Mouse (Mus musculus) lung, embryonic 14.5 days (tissue): Measurements from ENCODE around the gene Adra2b. TPM values are rescaled to one million over a fixed set of nuclear protein-coding genes. Genes with fewer than 3 reads are reported as not detected.

Experiments
- ATAC-seq: fragments of 200-750 bp; cut with Nextera tagmentation; 2 replicates; pipeline ENCODE4 v1.8.0; 2017; ENCODE audit warnings: mild to moderate bottlenecking, moderate TSS enrichment, moderate library complexity; ENCODE audit not compliant: insufficient read depth
- DNase-seq: peaks from one replicate; pipeline ENCODE4 v3.0.0-alpha.2; 2015
- H3K27ac ChIP-seq: fragments of 300-500 bp; sonication (generic); 2 replicates; pipeline ENCODE4 v1.5.1; 2014; ENCODE audit warnings: low read depth, mild to moderate bottlenecking, moderate library complexity
- H3K27me3 ChIP-seq: fragments of 300-500 bp; sonication (generic); 2 replicates; pipeline ENCODE4 v1.6.1; 2014; ENCODE audit warnings: low read length, control low read depth; ENCODE audit not compliant: insufficient read depth
- H3K36me3 ChIP-seq: fragments of 300-500 bp; sonication (generic); 2 replicates; pipeline ENCODE4 v1.6.1; 2014; ENCODE audit warnings: control low read depth; ENCODE audit not compliant: insufficient read depth
- H3K4me1 ChIP-seq: fragments of 300-500 bp; sonication (generic); 2 replicates; pipeline ENCODE4 v1.6.1; 2014; ENCODE audit warnings: antibody characterized with exemption, control low read depth; ENCODE audit not compliant: insufficient read depth
- H3K4me2 ChIP-seq: fragments of 300-500 bp; sonication (generic); 2 replicates; pipeline ENCODE4 v1.6.1; 2014; ENCODE audit warnings: mild to moderate bottlenecking
- H3K4me3 ChIP-seq: fragments of 300-500 bp; sonication (generic); 2 replicates; pipeline ENCODE4 v1.5.1; 2014; ENCODE audit warnings: low read depth, low read length
- H3K9ac ChIP-seq: fragments of 300-500 bp; sonication (generic); 2 replicates; pipeline ENCODE4 v1.6.1; 2014
- H3K9me3 ChIP-seq: fragments of 300-500 bp; sonication (generic); 2 replicates; pipeline ENCODE4 v1.6.1; 2016; ENCODE audit warnings: low read depth, low read length, control low read depth
- CTCF ChIP-seq: IDR thresholded peaks from 2 replicates; pipeline ENCODE4 v1.5.1; 2016; ENCODE audit warnings: antibody characterized with exemption, low read depth
- WGBS: fragments of 180-500 bp; shearing (Covaris S2); extraction: QIAGEN DNeasy Blood & Tissue Kit; methylation state at CpG from one replicate; pipeline ENCODE4 v1.1.7; 2014; 5-methylcytosine and 5-hydroxymethylcytosine counted together
- polyA plus RNA-seq: library from polyadenylated mRNA; unstranded; fragments of >200 nt; fragmentation: Nextera tagmentation; extraction: Ambion mirVana; gene quantifications from 2 replicates; pipeline ENCODE4 v1.2.1, GENCODE M21; 2014

Gene Adra2b
- polyA plus RNA-seq, 1 experiment from 2014 or later = not detected

DNA sequence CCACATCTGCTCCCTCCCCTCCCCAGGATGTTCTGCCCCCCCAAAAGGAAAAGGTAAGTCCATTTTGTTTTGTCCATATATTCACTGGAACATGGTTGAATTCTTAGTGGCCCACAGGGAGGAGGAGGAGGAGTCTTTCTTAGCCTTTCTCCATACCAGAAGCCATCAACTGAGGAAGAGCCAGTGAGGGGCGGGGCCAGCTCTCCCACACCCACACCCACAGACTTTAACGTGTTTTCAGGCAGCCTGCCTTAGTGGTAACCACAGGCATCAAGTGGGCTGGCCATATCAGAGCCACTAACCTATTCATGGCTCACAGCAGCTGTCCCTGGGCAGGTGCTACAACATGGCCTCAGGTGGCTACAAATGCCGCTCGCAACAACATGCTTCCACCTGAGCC lies 24.2 kb upstream of the Adra2b start:
- ATAC-seq (no peak), DNase-seq (no peak)
- Histone ChIP-seq H3K4me3 (no peak overlapping the region), H3K9me3 (no peaks in the 10 kb centered on the region), H3K27me3 (peaks cover 20% of the 10 kb centered on the region), H3K9ac (no peak overlapping the region), H3K27ac (no peak overlapping the region), H3K4me2 (no peak overlapping the region), H3K36me3 (0 out of 2 replicates have a peak, but pooled peaks cover 2% of the 10 kb centered on the region), H3K4me1 (no peaks in the 10 kb centered on the region)
- WGBS = 58% methylated on average over 4 of the region's 4 CpGs
- TF ChIP-seq CTCF = no peak

- ATAC-seq (no peak), DNase-seq (no peak)
- H3K9me3 ChIP-seq = no peaks in the 10 kb centered on the region
- no peak for TF ChIP-seq CTCF
- H3K36me3 ChIP-seq = 0 out of 2 replicates have a peak, but pooled peaks cover 2% of the 10 kb centered on the region
- H3K4me3 ChIP-seq = no peak overlapping the region
- no peak overlapping the region for H3K9ac ChIP-seq
- WGBS = 70% methylated on average over 6 of the region's 6 CpGs
- H3K4me2 ChIP-seq = no peak overlapping the region
- peaks cover 20% of the 10 kb centered on the region for H3K27me3 ChIP-seq
- no peak overlapping the region for H3K27ac ChIP-seq
- no peaks in the 10 kb centered on the region for H3K4me1 ChIP-seq
Measured at GRCm38 (mm10) chr2:127339262-127339661, 23.7 kb upstream of the Adra2b start.

DNA sequence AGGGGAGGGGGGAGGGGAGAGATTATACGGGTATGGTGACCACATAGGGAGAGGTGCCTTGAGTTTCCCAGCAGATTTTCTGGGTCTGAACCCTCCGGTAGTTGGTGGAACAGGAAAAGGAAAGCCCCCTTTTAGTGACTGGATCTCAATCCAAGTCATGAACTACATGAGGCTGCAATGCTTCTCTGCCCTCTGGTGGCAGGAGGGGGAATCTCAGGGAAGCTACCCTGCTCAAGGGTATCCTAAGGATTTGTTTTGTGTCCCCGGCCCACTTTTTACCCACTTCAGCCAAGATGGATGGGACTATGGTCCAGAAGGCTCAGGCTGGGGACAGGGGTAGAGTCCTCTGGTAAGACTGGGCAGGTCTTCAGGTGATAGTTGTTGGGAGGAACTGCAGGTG lies 21.8 kb upstream of the Adra2b start:
- H3K27ac ChIP-seq = no peak overlapping the region
- peaks cover 16% of the 10 kb centered on the region for H3K27me3 ChIP-seq
- peak; percentile 9; the same call in 1 of the 2 replicates for ATAC-seq
- no peak overlapping the region for H3K4me2 ChIP-seq
- no peaks in the 10 kb centered on the region for H3K4me1 ChIP-seq
- no peak overlapping the region for H3K4me3 ChIP-seq
- H3K36me3 ChIP-seq = 0 out of 2 replicates have a peak, but pooled peaks cover 2% of the 10 kb centered on the region
- 7% methylated on average over 3 of the region's 3 CpGs for WGBS
- no peak overlapping the region for H3K9ac ChIP-seq
- TF ChIP-seq CTCF = peak; percentile 91
- H3K9me3 ChIP-seq = no peaks in the 10 kb centered on the region
- peak; percentile 80 for DNase-seq

GRCm38 (mm10) chr2:127346334-127346733 lies 16.7 kb upstream of the Adra2b start:
- Histone ChIP-seq H3K4me1 (no peaks in the 10 kb centered on the region), H3K9me3 (no peaks in the 10 kb centered on the region), H3K27ac (no peak overlapping the region), H3K4me3 (no peak overlapping the region), H3K36me3 (no peaks in the 10 kb centered on the region), H3K27me3 (no peaks in the 10 kb centered on the region), H3K9ac (no peak overlapping the region), H3K4me2 (no peak overlapping the region)
- peak; percentile 48 for TF ChIP-seq CTCF
- ATAC-seq = no peak
- DNase-seq = peak; percentile 35
- 68% methylated on average over 1 of the region's 1 CpGs for WGBS

DNA sequence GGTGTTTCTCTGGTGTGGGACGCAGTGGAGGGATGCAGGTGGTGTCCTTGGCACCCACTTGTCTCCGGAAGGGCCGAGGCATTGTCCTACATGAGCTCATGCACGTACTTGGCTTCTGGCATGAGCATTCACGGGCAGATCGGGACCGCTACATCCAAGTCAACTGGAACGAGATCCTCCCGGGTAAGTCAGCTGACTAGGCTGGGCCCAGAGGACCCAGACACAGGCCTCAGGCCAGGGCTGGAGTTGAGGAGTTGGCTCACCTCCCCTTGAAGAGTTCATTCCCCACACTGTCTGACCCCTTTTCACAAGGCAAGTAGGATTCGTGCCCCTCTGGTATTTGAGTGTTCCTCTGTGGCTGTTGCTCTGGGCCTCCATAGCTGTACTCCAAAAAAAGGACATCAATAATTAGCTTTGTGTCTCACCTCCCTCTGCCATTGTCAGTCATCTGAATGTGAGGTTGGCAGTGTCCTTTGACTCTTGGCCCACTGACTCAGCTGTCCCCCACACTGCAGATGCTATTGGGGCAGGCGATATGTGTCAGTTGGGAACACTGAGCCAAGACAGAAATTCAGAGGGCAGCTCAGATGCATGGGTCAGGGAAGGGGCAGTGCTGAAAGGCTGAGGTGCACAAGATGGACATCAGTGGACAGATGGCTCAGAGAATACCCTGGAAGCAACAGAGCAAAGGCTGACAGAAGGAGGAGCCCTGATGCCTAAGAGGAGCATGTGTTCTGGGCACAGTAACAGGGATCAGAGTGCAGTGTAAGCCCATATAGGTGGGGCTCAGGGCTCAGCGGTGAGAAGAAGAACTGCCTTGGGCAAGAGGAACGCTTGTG lies 15.6 kb upstream of the Adra2b start:
- WGBS = 75% methylated on average over 13 of the region's 13 CpGs
- DNase-seq (no peak), ATAC-seq (no peak)
- Histone ChIP-seq H3K36me3 (no peaks in the 10 kb centered on the region), H3K4me1 (no peaks in the 10 kb centered on the region), H3K27ac (no peak overlapping the region), H3K27me3 (no peaks in the 10 kb centered on the region), H3K9ac (no peak overlapping the region), H3K4me3 (no peak overlapping the region), H3K4me2 (no peak overlapping the region), H3K9me3 (no peaks in the 10 kb centered on the region)
- TF ChIP-seq CTCF = no peak

- no peak for TF ChIP-seq CTCF
Measured at GRCm38 (mm10) chr2:127353881-127354280, 9.1 kb upstream of the Adra2b start.

GRCm38 (mm10) chr2:127363282-127363652 lies 259 bp downstream of the Adra2b start:
- Histone ChIP-seq H3K4me2 (peak overlapping the region; percentile 79), H3K9me3 (no peaks in the 10 kb centered on the region), H3K4me1 (peaks cover 3% of the 10 kb centered on the region; the same call in 1 of the 2 replicates), H3K9ac (peak overlapping the region; percentile 32), H3K36me3 (no peaks in the 10 kb centered on the region), H3K27ac (no peak overlapping the region), H3K27me3 (peaks cover 54% of the 10 kb centered on the region), H3K4me3 (peak overlapping the region; percentile 42)
- no peak for TF ChIP-seq CTCF
- WGBS = under 1% methylated on average over 28 of the region's 28 CpGs
- peak; percentile 40; the same call in 1 of the 2 replicates for ATAC-seq
- DNase-seq = no peak

More at GRCm38 (mm10) chr2:127353881-127354280, 9.1 kb upstream of the Adra2b start:
- Histone ChIP-seq H3K4me3 (no peak overlapping the region), H3K27ac (no peak overlapping the region), H3K9ac (no peak overlapping the region), H3K9me3 (no peaks in the 10 kb centered on the region), H3K27me3 (0 out of 2 replicates have a peak, but pooled peaks cover 9% of the 10 kb centered on the region), H3K4me1 (no peaks in the 10 kb centered on the region), H3K4me2 (no peak overlapping the region), H3K36me3 (no peaks in the 10 kb centered on the region)
- DNase-seq (no peak), ATAC-seq (no peak)
- 76% methylated on average over 4 of the region's 4 CpGs for WGBS
